Mouse (Mus musculus) heart, embryonic 16.5 days (tissue): ENCODE results near the gene Rita1. TPM values are rescaled to one million over a fixed set of nuclear protein-coding genes. Genes with fewer than 3 reads are reported as not detected.

Experiments
- ATAC-seq: fragments of 200-750 bp; cut with Nextera tagmentation; replicated peaks from 2 replicates; pipeline ENCODE4 v1.8.0; 2017; ENCODE audit warnings: moderate number of reproducible peaks; ENCODE audit not compliant: insufficient read depth, low FRiP score; ENCODE audit errors: extremely low read depth
- H3K27ac ChIP-seq: fragments of 300-500 bp; sonication (generic); 2 replicates; pipeline ENCODE4 v1.5.1; 2014; ENCODE audit warnings: mild to moderate bottlenecking, low read length, control low read depth, moderate library complexity
- H3K27me3 ChIP-seq: fragments of 300-500 bp; sonication (generic); 2 replicates; pipeline ENCODE4 v1.6.1; 2014; ENCODE audit warnings: low read length, mixed read lengths; ENCODE audit not compliant: control insufficient read depth, insufficient read depth
- H3K36me3 ChIP-seq: fragments of 300-500 bp; sonication (generic); 2 replicates; pipeline ENCODE4 v1.6.1; 2014; ENCODE audit not compliant: control insufficient read depth, insufficient read depth
- H3K4me1 ChIP-seq: fragments of 300-500 bp; sonication (generic); 2 replicates; pipeline ENCODE4 v1.6.1; 2014; ENCODE audit warnings: low read length, mixed read lengths; ENCODE audit not compliant: control insufficient read depth, insufficient read depth
- H3K4me2 ChIP-seq: fragments of 300-500 bp; sonication (generic); 2 replicates; pipeline ENCODE4 v1.6.1; 2014; ENCODE audit warnings: low read depth, mild to moderate bottlenecking, control low read depth, low read length
- H3K4me3 ChIP-seq: fragments of 300-500 bp; sonication (generic); 2 replicates; pipeline ENCODE4 v1.5.1; 2014; ENCODE audit warnings: mild to moderate bottlenecking, control low read depth, low read length
- H3K9ac ChIP-seq: fragments of 300-500 bp; sonication (generic); 2 replicates; pipeline ENCODE4 v1.6.1; 2014; ENCODE audit warnings: low read length, control low read depth
- H3K9me3 ChIP-seq: fragments of 300-500 bp; sonication (generic); replicated peaks from 2 replicates; pipeline ENCODE4 v1.6.1; 2016; ENCODE audit warnings: low read length; ENCODE audit not compliant: control insufficient read depth
- WGBS: fragments of 180-500 bp; shearing (Covaris S2); extraction: QIAGEN DNeasy Blood & Tissue Kit; methylation state at CpG from one replicate; pipeline ENCODE4 v1.1.7; 2014; 5-methylcytosine and 5-hydroxymethylcytosine counted together
- polyA plus RNA-seq: library from polyadenylated mRNA; unstranded; fragments of >200 nt; fragmentation: Nextera tagmentation; extraction: Ambion mirVana; gene quantifications from 2 replicates; pipeline ENCODE4 v1.2.1, GENCODE M21; 2015

The Rita1 gene
- polyA plus RNA-seq, 1 experiment from 2014 or later, result 13.2 TPM

GRCm38 (mm10) chr5:120609246-120609775 lies 3.1 kb downstream of the Rita1 start:
- Histone ChIP-seq H3K27me3 (no peaks in the 10 kb centered on the region), H3K9ac (no peak overlapping the region), H3K4me1 (peaks cover 20% of the 10 kb centered on the region), H3K27ac (no peak overlapping the region), H3K4me2 (no peak overlapping the region), H3K9me3 (no peaks in the 10 kb centered on the region), H3K4me3 (no peak overlapping the region), H3K36me3 (peaks cover 3% of the 10 kb centered on the region; the same call in 1 of the 2 replicates)
- WGBS, result 83% methylated on average over 16 of the region's 16 CpGs
- ATAC-seq, result no peak

GRCm38 (mm10) chr5:120607335-120607734 lies 5.1 kb downstream of the Rita1 start:
- 76% methylated on average over 3 of the region's 3 CpGs for WGBS
- Histone ChIP-seq H3K36me3 (peaks cover 3% of the 10 kb centered on the region; the same call in 1 of the 2 replicates), H3K9ac (no peak overlapping the region), H3K9me3 (no peaks in the 10 kb centered on the region), H3K4me2 (no peak overlapping the region), H3K27ac (no peak overlapping the region), H3K4me3 (no peak overlapping the region), H3K4me1 (peaks cover 15% of the 10 kb centered on the region), H3K27me3 (no peaks in the 10 kb centered on the region)
- no peak for ATAC-seq

- ATAC-seq, result no peak
- H3K27ac ChIP-seq, result no peak overlapping the region
- no peak overlapping the region for H3K4me3 ChIP-seq
- no peak overlapping the region for H3K9ac ChIP-seq
- 71% methylated on average over 25 of the region's 25 CpGs for WGBS
- no peaks in the 10 kb centered on the region for H3K27me3 ChIP-seq
- H3K9me3 ChIP-seq, result no peaks in the 10 kb centered on the region
- H3K36me3 ChIP-seq, result peaks cover 3% of the 10 kb centered on the region; the same call in 1 of the 2 replicates
- H3K4me2 ChIP-seq, result no peak overlapping the region
- H3K4me1 ChIP-seq, result peaks cover 14% of the 10 kb centered on the region
These were observed 5.7 kb downstream of the Rita1 start for GRCm38 (mm10) chr5:120606590-120607200.

- peak overlapping the region; percentile 40 for H3K4me3 ChIP-seq
- peak; percentile 69; the same call in 1 of the 2 replicates for ATAC-seq
These were observed 6.7 kb downstream of the Rita1 start for GRCm38 (mm10) chr5:120605688-120606087.

GRCm38 (mm10) chr5:120605241-120605661 lies 7.1 kb downstream of the Rita1 start:
- H3K36me3 ChIP-seq, result peaks cover 3% of the 10 kb centered on the region; the same call in 1 of the 2 replicates
- H3K4me3 ChIP-seq, result peak overlapping the region; percentile 40
- 0 out of 2 replicates have a peak, but pooled peaks have one; percentile 25 for ATAC-seq
- 3% methylated on average over 10 of the region's 10 CpGs for WGBS
- no peaks in the 10 kb centered on the region for H3K9me3 ChIP-seq
- H3K27ac ChIP-seq, result no peak overlapping the region
- H3K9ac ChIP-seq, result peak overlapping the region; percentile 55
- no peaks in the 10 kb centered on the region for H3K27me3 ChIP-seq
- peak overlapping the region; percentile 72 for H3K4me2 ChIP-seq
- peaks cover 15% of the 10 kb centered on the region for H3K4me1 ChIP-seq

More at GRCm38 (mm10) chr5:120605688-120606087, 6.7 kb downstream of the Rita1 start:
- Histone ChIP-seq H3K4me2 (peak overlapping the region; percentile 72), H3K9ac (no peak overlapping the region), H3K9me3 (no peaks in the 10 kb centered on the region), H3K4me1 (peaks cover 10% of the 10 kb centered on the region), H3K27ac (no peak overlapping the region), H3K36me3 (peaks cover 3% of the 10 kb centered on the region; the same call in 1 of the 2 replicates), H3K27me3 (no peaks in the 10 kb centered on the region)
- under 1% methylated on average over 8 of the region's 8 CpGs for WGBS

- WGBS, result 2% methylated on average over 6 of the region's 6 CpGs
- H3K4me3 ChIP-seq, result peak overlapping the region; percentile 40
- H3K4me1 ChIP-seq, result peaks cover 15% of the 10 kb centered on the region
- ATAC-seq, result no peak
- peak overlapping the region; percentile 55 for H3K9ac ChIP-seq
- peak overlapping the region; percentile 72 for H3K4me2 ChIP-seq
- H3K27me3 ChIP-seq, result no peaks in the 10 kb centered on the region
- peaks cover 3% of the 10 kb centered on the region; the same call in 1 of the 2 replicates for H3K36me3 ChIP-seq
- H3K27ac ChIP-seq, result no peak overlapping the region
- no peaks in the 10 kb centered on the region for H3K9me3 ChIP-seq
These were observed 7.5 kb downstream of the Rita1 start for GRCm38 (mm10) chr5:120604839-120605238.

- Histone ChIP-seq H3K4me2 (no peak overlapping the region), H3K9me3 (no peaks in the 10 kb centered on the region), H3K4me1 (peaks cover 15% of the 10 kb centered on the region), H3K27ac (no peak overlapping the region), H3K4me3 (no peak overlapping the region), H3K27me3 (no peaks in the 10 kb centered on the region; the same call in 1 of the 2 replicates), H3K9ac (no peak overlapping the region), H3K36me3 (peaks cover 3% of the 10 kb centered on the region; the same call in 1 of the 2 replicates)
- WGBS, result 71% methylated on average over 7 of the region's 7 CpGs
- ATAC-seq, result no peak
These were observed 8.9 kb downstream of the Rita1 start for GRCm38 (mm10) chr5:120603515-120603914.

GRCm38 (mm10) chr5:120602210-120602609 lies 10.2 kb downstream of the Rita1 start:
- no peak overlapping the region for H3K4me2 ChIP-seq
- H3K36me3 ChIP-seq, result no peaks in the 10 kb centered on the region
- no peaks in the 10 kb centered on the region for H3K9me3 ChIP-seq
- no peak overlapping the region for H3K4me3 ChIP-seq
- 93% methylated on average over 12 of the region's 12 CpGs for WGBS
- no peak overlapping the region for H3K9ac ChIP-seq
- peaks cover 15% of the 10 kb centered on the region for H3K4me1 ChIP-seq
- no peak overlapping the region for H3K27ac ChIP-seq
- H3K27me3 ChIP-seq, result no peaks in the 10 kb centered on the region; the same call in 1 of the 2 replicates
- no peak for ATAC-seq
